Mouse (Mus musculus): ENCODE measurements at regions not wholly inside any gene's neighbourhood (a gene's known extent, or its start where the extent isn't known, plus 50 kb on each side); places are given as distances from the start of the nearest gene placed in this dataset.
A peak's percentile ranks its signal among the peaks of the same experiment; 100 is the strongest.

DNA sequence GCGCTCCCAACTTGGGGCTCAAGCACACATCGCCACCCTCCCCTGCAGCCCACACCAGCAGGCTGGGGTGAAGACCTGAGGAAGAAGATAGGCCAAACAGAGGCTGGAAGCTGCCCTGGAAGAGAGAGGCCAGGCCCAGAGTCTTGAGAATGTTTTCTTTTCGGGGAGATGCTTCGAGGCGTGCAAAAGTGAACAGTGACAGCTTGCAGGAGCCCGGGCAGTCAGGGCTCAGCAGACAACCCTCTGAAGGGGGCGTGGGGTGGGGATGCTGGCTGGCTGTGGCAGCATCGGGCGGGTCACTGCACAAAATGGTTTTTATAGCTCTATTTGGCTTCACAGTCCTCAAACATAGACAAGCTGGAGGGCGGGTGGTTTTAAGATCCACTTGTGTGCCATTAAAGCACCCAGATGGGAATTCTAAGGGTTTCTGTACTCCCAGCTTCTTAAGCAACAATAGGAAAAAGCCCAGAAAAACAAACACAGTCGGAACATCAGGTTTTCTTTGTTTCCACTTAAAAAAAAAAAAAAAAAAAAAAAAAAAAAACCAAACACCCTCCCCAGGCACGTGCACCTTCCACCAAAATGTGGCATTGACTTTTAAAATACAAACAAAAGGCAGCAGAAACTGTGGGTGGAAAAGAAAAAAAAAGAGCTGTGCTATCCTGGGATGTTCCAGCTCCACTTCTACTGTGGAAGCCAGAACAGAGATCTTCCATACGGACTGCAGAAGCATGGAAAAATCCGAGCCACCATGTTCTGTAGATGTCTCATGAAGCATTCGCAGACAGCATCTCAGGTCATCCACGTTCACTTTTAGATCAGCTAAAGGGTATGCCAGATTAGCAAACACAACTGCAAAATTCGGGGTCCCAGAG lies 123.5 kb downstream of the Ly86 start:
- DNase-seq, result no peak

DNA sequence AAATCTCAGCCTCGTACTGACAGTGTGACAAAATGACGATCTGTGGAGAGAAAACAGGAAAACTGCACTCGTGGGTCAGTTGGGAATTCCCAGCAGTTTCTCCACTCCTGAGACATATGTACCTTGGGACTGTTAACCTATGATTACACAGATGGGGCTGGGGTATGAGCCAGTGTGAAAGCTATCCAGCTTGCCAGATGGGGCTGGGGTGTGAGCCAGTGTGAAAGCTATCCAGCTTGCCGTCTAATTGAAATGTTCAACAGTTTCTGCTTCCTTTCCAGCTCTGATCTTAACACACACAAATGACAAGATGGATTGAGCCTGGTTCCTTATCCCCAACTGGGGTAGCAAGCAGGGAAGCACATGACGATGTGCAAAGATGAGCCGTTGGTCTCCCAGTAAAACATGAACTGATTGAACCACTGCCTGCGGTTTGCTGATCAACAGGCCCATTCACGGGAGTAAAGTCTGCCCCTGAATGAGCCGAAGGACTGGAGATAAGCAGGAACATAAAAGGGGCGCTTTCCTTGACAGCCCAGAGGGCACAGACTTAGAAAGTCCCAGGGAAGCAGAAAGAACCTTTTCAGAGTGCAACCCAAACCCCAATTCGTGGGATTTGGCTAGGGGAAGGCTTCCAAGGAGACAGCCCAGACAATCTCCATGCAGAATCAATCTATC lies 125.4 kb downstream of the Ly86 start:
- DNase-seq, result no peak

DNA sequence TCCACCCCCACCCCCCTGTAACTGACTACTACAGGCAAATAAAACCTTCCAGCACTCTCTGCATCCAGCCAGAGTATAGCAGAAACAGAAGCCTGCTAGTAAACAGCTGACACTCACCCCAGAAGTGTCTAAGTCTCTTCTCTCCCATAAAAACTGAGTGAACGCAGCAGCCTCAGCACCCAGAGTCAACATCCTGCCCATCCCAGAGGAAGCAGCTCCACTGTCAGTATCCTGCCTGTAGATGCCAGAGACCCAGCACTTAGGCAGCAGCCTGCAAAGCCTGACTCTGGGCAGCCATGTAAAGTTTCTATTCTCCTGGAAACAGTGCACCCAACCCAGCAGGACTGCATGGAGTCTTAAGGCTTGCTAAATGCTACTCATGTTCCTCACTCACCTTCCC lies 128.4 kb downstream of the Ly86 start:
- DNase-seq, result no peak

DNA sequence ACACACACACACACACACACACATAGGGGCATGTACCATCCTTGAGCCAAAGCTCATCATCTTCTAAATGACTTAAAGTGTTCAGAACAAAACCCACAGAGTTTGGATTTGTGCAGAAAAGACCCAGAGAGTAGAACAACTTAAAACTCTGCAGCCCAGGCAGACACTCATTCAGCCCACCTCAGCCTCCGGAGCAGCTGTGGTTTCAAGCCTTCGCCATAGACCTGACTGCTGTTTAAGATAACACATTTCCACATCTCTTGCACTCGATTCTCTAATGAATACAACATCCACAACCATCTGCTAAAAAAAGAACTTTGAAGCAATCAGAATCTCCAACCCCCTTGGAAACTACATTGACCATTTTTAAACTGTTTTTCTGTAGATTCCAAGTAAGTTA lies 130.8 kb downstream of the Ly86 start:
- DNase-seq, result no peak

GRCm38 (mm10) chr13:37476256-37477053 lies 131.4 kb downstream of the Ly86 start:
- DNase-seq, result no peak

- no peak for DNase-seq
These were observed 132.3 kb downstream of the Ly86 start for GRCm38 (mm10) chr13:37477342-37477741.

GRCm38 (mm10) chr13:37477749-37478548 lies 132.9 kb downstream of the Ly86 start:
- DNase-seq, result no peak

DNA sequence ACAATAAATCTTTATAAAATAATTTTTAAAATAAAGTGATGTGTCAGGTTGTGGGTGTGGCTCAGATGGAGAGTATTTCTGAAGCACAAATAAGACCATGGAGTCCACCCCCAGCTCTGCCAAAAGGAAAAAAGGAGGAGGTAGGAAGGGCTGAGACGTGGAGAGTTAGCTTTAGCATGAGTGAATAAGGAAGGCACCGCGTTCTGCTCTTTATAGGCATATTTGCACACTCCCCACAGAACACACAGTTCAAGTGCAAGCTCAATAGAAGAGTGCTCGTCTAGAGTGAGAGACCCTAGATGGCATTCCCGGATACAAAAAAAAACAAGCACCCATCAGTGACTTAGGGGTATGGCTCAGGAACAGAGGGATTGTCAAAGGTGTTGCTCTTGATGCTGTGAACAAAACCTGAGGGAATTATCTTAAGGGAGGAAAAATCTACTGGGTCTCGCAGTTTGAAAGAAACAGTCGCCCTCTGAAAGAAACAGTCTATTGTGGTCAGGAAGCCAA lies 134.2 kb downstream of the Ly86 start:
- DNase-seq, result no peak

- DNase-seq, result no peak
These were observed 136.5 kb downstream of the Ly86 start for GRCm38 (mm10) chr13:37481514-37481913.

- DNase-seq, result no peak
These were observed 137.0 kb downstream of the Ly86 start for GRCm38 (mm10) chr13:37482038-37482437.

GRCm38 (mm10) chr13:37482589-37482988 lies 137.6 kb downstream of the Ly86 start:
- peak; percentile 42 to 57 for DNase-seq

DNA sequence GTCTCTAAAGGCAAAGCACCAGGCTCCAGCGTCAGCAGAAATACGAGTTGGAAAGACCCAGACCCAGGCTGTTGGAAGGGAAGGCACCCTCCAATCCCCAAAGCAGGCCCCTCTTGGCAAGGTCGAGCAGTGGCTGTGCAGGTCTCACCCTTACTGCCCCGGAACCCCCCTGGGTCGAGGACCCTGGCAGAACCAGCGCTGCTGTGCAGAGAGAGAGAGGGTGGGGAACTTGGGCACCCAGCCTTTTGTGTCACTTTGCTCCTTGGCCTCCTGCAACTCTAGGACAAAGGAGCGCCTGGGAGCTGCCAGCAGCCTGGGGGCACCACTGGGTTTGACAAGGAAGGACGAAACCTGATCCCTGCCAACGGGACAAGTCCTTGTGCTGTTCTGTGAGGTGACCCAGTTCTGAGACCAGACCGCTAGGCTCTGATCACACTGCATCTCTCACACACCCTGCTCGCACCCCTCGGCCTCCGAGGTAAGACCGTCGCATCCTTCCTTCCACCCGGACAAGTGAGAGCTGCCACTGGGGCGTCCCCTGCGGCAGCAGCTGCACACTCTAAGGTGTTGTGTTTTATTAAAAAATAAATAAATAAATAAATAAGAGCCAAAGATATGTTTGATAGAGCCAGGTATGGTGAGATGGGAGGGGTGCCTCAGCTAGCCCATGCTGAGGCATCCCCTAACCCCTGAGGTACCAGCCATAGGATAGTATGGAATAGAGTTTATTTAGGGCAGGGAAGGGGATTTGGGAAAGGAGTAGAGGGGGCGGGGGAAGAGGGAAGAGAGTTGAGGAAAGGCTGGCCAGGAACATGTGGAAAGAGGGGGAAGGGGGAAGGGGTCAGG lies 138.2 kb downstream of the Ly86 start:
- DNase-seq, result no peak

GRCm38 (mm10) chr13:37484631-37485030 lies 139.6 kb downstream of the Ly86 start:
- DNase-seq, result no peak

- no peak for DNase-seq
These were observed 147.3 kb downstream of the Ly86 start for GRCm38 (mm10) chr13:37492115-37493001.

GRCm38 (mm10) chr13:37493331-37493730 lies 148.3 kb downstream of the Ly86 start:
- DNase-seq, result no peak

DNA sequence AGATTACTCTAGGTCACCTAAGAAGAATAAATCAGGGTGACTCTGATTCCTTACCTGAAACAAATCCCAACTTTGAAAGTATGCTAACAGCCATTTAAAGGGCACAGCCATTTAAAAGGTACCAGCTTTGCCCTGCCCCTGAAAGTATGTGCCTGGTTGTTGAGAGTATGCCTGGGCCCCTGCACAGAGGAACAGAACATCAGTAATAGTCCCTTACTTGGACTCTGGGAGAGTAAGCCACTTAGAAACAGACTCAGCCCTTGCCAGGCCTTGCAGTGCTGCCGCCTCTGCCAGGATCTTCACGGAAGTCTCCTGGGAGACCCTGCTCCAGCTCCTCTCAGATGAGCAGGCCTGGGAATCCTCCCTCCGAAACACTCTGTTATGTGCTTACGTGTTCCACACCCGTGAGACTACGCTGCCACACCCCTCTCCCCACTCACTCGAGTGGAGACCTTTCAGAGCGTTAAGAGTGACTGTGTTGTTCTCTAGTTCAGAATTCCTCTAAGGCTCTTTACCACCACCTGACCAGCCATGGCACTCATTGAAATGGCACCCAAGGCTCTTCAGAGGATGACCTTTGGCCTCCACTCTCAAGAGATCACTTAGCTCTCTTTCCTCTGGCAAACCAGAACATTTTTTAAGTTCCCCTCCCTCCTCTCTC lies 150.4 kb downstream of the Ly86 start:
- DNase-seq, result no peak

DNA sequence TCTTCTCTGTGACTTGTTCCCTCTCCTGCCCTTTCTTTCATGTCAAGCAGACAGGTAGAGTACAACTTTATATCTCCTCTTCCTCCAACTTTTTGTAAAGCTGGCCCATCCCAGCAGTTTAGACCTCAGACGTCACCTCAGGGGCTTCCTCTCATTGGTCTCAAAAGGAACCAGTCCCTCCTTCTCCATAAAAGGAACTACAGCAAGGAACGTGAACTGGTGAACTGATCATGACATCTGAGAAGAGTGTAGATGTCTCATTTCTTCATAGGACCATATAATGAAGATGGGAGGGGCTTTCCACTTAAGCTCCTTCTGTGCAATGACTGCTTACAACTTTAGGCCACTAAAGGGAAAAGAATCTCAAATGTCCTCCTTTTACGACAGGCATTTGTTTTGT lies 153.0 kb downstream of the Ly86 start:
- no peak for DNase-seq

GRCm38 (mm10) chr13:37500668-37501286 lies 155.8 kb downstream of the Ly86 start:
- no peak for DNase-seq

DNA sequence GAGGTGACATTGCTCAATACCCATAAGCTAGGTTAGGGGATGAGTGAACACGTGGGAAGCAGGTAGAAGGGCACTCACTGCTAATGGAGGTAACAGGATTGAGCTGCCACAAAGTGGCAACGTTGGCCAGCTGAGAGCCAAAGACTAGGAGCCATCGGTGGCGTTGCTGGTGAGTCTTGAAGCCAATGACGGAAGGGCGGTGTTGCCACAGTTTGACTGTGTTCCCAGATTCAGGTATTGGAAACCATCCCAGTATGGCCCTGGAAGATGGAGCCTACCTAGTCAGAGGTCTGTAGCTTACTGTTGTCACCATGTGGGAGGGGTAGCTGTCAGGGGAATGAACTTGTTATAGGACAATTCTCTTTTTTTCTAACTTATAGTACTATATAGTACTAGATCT lies 158.4 kb downstream of the Ly86 start:
- no peak for DNase-seq

Data from thymus, adult 18-20 months (tissue).